Mouse (Mus musculus) heart, embryonic 11.5 days (tissue): ENCODE data around the gene Pigv. TPM values are rescaled to one million over a fixed set of nuclear protein-coding genes. Genes with fewer than 3 reads are reported as not detected.
A peak's percentile ranks its signal among the peaks of the same experiment; 100 is the strongest.

Experiments
- ATAC-seq: fragments of 200-750 bp; cut with Nextera tagmentation; replicated peaks from 2 replicates; pipeline ENCODE4 v1.8.0; 2017; ENCODE audit warnings: moderate library complexity; ENCODE audit not compliant: insufficient number of reproducible peaks, low FRiP score, low TSS enrichment
- H3K27ac ChIP-seq: fragments of 300-500 bp; sonication (generic); 2 replicates; pipeline ENCODE4 v1.5.1; 2014; ENCODE audit warnings: mild to moderate bottlenecking, low read depth, low read length
- H3K27me3 ChIP-seq: fragments of 300-500 bp; sonication (generic); 2 replicates; pipeline ENCODE4 v1.6.1; 2014; ENCODE audit warnings: mild to moderate bottlenecking, low read length, mixed read lengths; ENCODE audit not compliant: control insufficient read depth, insufficient read depth
- H3K36me3 ChIP-seq: fragments of 300-500 bp; sonication (generic); 2 replicates; pipeline ENCODE4 v1.6.1; 2014; ENCODE audit warnings: mild to moderate bottlenecking, low read length, moderate library complexity, mixed read lengths; ENCODE audit not compliant: control insufficient read depth, insufficient read depth
- H3K4me1 ChIP-seq: fragments of 300-500 bp; sonication (generic); 2 replicates; pipeline ENCODE4 v1.6.1; 2014; ENCODE audit warnings: low read length; ENCODE audit not compliant: control insufficient read depth, insufficient read depth
- H3K4me2 ChIP-seq: fragments of 300-500 bp; sonication (generic); 2 replicates; pipeline ENCODE4 v1.6.1; 2014; ENCODE audit warnings: mild to moderate bottlenecking, moderate library complexity
- H3K4me3 ChIP-seq: fragments of 300-500 bp; sonication (generic); 2 replicates; pipeline ENCODE4 v1.5.1; 2014; ENCODE audit warnings: low read depth, low read length
- H3K9ac ChIP-seq: fragments of 300-500 bp; sonication (generic); 2 replicates; pipeline ENCODE4 v1.6.1; 2014; ENCODE audit warnings: mild to moderate bottlenecking, low read depth, low read length, moderate library complexity
- H3K9me3 ChIP-seq: fragments of 300-500 bp; sonication (generic); replicated peaks from 2 replicates; pipeline ENCODE4 v1.6.1; 2016; ENCODE audit warnings: low read length; ENCODE audit not compliant: control insufficient read depth
- WGBS: fragments of 180-500 bp; shearing (Covaris S2); extraction: QIAGEN DNeasy Blood & Tissue Kit; methylation state at CpG from one replicate; pipeline ENCODE4 v1.1.7; 2014; ENCODE audit not compliant: insufficient replicate concordance; 5-methylcytosine and 5-hydroxymethylcytosine counted together
- polyA plus RNA-seq: library from polyadenylated mRNA; unstranded; fragments of >200 nt; fragmentation: Nextera tagmentation; extraction: Ambion mirVana; gene quantifications from 2 replicates; pipeline ENCODE4 v1.2.1, GENCODE M21; 2014

Pigv gene
- polyA plus RNA-seq, 1 experiment from 2014 or later, result 13.9 TPM

DNA sequence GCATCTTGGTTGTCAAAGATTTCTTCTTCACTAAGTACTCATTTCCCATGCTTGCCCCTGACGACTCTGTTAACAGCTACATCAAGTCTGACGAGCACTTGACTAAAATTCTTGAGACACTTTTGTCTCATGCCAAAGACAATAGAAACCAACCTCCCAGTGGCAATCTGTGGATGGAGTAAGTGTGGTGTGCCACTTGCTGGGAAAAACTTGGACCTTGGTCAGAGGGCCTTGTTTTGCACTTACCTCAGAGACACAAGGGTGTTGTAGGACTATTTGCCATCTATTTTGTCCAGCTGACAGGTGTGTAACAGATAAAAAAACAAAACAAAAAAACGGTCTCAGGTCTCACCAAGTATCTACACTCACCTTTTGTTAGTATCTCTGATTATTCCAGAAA lies 3.7 kb upstream of the Pigv start:
- 21% methylated on average over 3 of the region's 3 CpGs for WGBS
- Histone ChIP-seq H3K4me2 (peak overlapping the region; percentile 45), H3K9ac (peak overlapping the region; percentile 43), H3K36me3 (peaks cover 11% of the 10 kb centered on the region), H3K27me3 (no peaks in the 10 kb centered on the region), H3K4me1 (peaks cover 43% of the 10 kb centered on the region), H3K4me3 (no peak overlapping the region), H3K27ac (peak overlapping the region; percentile 81), H3K9me3 (no peaks in the 10 kb centered on the region)
- ATAC-seq, result no peak

DNA sequence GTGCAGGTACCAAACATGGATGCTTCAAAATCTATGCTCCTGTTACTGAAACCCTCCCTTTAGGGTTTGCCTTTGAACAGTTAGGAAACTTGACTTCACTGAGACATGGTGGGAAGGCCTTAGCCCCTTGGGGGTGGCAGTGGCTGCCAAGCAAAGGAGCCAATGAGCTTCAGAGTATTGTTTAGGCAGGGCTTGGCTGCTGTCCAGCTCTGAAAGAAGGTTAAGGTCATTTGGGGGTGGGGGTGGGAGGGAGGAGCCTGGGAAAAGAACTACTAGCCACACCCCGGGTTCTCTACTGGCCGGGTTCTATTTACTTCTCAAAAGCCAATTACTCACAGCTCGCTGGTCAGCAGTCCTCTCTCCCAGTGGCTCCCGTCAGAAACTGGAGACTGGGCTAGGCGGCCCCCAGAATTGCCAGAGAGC lies 3.2 kb upstream of the Pigv start:
- WGBS, result 0% methylated on average over 5 of the region's 5 CpGs
- Histone ChIP-seq H3K36me3 (peaks cover 5% of the 10 kb centered on the region), H3K27me3 (no peaks in the 10 kb centered on the region), H3K9ac (peak overlapping the region; percentile 43), H3K9me3 (no peaks in the 10 kb centered on the region), H3K4me3 (no peak overlapping the region), H3K27ac (peak overlapping the region; percentile 81), H3K4me1 (peaks cover 41% of the 10 kb centered on the region), H3K4me2 (peak overlapping the region; percentile 45)
- 0 out of 2 replicates have a peak, but pooled peaks have one; percentile 15 for ATAC-seq

DNA sequence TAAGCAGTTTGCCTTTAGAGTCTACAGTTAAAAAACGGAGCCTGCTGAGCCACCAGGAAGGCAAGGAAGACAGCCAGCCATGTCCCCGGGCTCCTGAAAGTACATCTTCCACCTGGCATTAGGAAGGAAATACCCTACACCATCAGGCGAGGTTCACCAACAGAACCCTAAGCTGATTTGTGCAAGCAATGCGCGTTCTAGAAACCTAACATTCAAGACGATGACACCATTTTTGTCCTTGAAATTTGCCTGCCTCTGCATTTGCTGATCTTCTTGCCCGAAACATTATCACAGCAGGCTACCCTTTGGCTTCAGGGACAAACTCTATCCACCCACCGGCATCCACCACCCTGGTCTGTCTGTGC lies 1.9 kb upstream of the Pigv start:
- Histone ChIP-seq H3K36me3 (no peaks in the 10 kb centered on the region), H3K4me2 (peak overlapping the region; percentile 74), H3K9ac (peak overlapping the region; percentile 96), H3K4me1 (peaks cover 47% of the 10 kb centered on the region), H3K27ac (peak overlapping the region; percentile 99), H3K4me3 (peak overlapping the region; percentile 14; the same call in 1 of the 2 replicates), H3K9me3 (no peaks in the 10 kb centered on the region), H3K27me3 (no peaks in the 10 kb centered on the region)
- WGBS, result 52% methylated on average over 8 of the region's 8 CpGs
- ATAC-seq, result no peak

DNA sequence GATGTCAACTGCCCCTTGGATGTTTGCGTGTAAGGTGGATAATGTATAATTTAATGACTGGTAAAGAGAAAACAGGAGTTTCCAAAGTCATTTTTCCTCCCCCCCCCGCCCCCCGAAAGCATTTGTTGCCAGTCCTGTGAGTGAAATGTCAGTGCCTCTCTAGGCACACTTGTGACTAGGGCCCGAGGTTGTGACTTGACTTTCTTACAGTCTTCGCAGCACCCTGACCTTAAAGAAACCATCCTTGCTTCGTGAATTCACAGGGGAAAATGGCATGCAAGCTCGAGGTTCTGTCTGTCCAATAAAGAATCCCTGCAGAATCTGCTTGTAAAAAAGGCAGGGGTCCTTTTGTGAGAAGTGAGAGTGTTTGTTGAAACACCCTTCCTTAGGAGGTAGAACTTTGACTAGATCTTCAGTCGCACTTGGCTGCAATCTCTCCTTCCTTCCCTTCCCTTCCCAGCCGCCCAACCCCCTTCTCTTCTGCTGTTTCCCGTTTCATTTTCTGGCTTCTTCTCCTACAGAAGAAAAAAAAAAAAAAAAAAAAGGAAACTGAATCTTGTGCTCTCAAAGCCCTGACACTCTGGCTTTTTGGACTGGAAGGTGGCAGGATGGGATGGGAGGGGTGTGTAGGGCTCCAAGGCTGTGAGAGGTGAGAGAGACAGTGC lies 1.4 kb upstream of the Pigv start:
- Histone ChIP-seq H3K4me2 (peak overlapping the region; percentile 74), H3K27me3 (no peaks in the 10 kb centered on the region), H3K4me3 (peak overlapping the region; percentile 76), H3K9me3 (no peaks in the 10 kb centered on the region), H3K4me1 (peaks cover 47% of the 10 kb centered on the region), H3K9ac (peak overlapping the region; percentile 96), H3K27ac (peak overlapping the region; percentile 99), H3K36me3 (no peaks in the 10 kb centered on the region)
- WGBS, result 20% methylated on average over 10 of the region's 10 CpGs
- no peak for ATAC-seq

GRCm38 (mm10) chr4:133672845-133673647 lies 599 bp upstream of the Pigv start:
- Histone ChIP-seq H3K27ac (peak overlapping the region; percentile 99), H3K9me3 (no peaks in the 10 kb centered on the region), H3K36me3 (0 out of 2 replicates have a peak, but pooled peaks cover 2% of the 10 kb centered on the region), H3K27me3 (no peaks in the 10 kb centered on the region), H3K9ac (peak overlapping the region; percentile 96), H3K4me2 (peak overlapping the region; percentile 74), H3K4me3 (peak overlapping the region; percentile 76), H3K4me1 (peaks cover 47% of the 10 kb centered on the region)
- 2% methylated on average over 24 of the region's 24 CpGs for WGBS
- no peak; the same call in 1 of the 2 replicates for ATAC-seq

DNA sequence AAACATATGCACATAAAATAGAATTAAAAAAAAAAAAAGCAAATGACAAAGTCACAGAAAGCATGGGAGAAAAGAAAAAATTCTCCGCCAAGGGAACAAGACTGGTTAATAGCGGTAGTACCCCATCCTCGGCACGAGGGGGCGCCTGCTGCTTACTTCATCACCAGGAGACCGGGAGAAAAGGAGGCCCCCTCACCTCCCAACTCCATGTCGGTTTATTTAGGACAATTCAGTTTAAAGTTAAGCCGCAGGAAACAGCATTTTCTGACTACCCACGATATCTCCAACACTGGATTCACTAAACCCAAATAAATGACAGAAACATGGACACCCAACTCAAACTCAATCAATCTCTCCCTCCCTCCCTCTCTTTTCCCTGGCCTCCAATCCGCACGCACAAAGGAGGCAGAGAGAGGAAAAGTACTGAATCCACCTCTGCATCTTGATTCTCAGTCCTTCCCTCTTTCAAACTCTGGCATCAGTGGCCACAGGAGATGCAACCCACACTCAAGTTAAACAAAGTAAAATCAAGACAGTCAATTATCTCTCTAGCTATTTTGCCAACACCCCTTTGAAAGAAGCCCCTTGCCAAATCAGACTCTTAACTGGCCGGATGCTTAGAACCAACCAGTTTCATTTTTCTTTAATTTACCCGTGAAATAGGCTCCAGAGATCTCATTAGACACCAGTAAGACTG lies 1.1 kb downstream of the Pigv start:
- Histone ChIP-seq H3K9me3 (no peaks in the 10 kb centered on the region), H3K4me1 (peaks cover 35% of the 10 kb centered on the region), H3K9ac (peak overlapping the region; percentile 96), H3K4me2 (peak overlapping the region; percentile 74), H3K27ac (peak overlapping the region; percentile 99), H3K27me3 (no peaks in the 10 kb centered on the region), H3K36me3 (0 out of 2 replicates have a peak, but pooled peaks cover 2% of the 10 kb centered on the region), H3K4me3 (peak overlapping the region; percentile 76)
- WGBS, result 6% methylated on average over 13 of the region's 13 CpGs
- no peak for ATAC-seq

DNA sequence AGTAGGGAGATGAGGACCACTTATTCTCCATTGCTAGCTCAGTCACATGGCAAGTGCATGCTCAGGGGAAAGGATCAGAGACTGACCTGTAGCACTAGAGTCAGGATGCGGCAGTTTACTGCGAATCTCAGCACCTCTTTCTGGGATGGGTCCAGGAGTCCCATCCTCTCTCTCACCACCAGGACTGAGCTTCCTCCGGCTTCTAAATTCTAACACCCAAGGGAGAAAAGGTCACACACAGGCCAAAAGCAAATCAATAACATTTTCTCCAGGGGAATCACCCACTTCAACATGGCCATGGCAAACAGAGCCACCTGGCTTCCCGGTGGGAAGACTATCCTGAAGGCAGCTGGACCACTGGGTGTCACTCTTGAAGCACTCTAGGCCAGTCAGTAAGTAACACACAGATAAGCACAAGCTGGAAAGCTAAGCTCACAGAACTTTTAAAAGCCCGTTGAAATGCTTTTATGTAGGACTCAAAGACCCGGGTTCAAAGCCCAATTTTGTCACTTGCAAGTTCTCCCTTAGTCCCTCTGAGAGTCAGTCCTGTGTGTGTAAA lies 2.7 kb downstream of the Pigv start:
- H3K4me3 ChIP-seq, result no peak overlapping the region

DNA sequence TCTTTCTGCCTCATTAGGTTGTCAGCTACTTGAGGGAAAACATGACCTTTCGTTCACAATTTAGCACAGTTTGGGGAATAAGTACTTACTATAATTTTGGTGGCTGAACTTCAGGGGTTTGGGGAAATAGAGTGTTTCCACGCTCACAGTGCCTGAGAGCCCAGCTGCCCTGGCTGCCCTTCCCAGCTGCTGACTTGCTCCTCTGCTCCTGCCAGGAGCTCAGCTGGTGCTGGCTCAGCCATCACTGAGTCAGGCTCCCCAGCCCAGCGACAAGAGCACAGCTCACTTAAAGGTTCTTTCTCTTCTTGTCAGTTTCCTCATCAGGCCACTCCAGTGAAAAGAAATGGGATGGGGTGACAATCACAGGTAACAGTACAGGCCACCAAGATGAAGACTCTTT lies 3.9 kb downstream of the Pigv start:
- Histone ChIP-seq H3K4me3 (no peak overlapping the region), H3K9me3 (no peaks in the 10 kb centered on the region), H3K9ac (no peak overlapping the region), H3K4me1 (peaks cover 12% of the 10 kb centered on the region), H3K36me3 (0 out of 2 replicates have a peak, but pooled peaks cover 2% of the 10 kb centered on the region), H3K4me2 (no peak overlapping the region), H3K27ac (no peak overlapping the region), H3K27me3 (no peaks in the 10 kb centered on the region)
- 69% methylated on average over 3 of the region's 3 CpGs for WGBS
- no peak for ATAC-seq

More for the DNA sequence above, 2.7 kb downstream of the Pigv start:
- H3K27me3 ChIP-seq, result no peaks in the 10 kb centered on the region
- H3K36me3 ChIP-seq, result 0 out of 2 replicates have a peak, but pooled peaks cover 2% of the 10 kb centered on the region
- ATAC-seq, result no peak
- H3K9me3 ChIP-seq, result no peaks in the 10 kb centered on the region
- H3K9ac ChIP-seq, result no peak overlapping the region
- no peak overlapping the region for H3K27ac ChIP-seq
- H3K4me2 ChIP-seq, result 0 out of 2 replicates have a peak overlapping the region, but pooled peaks have one; percentile 74
- peaks cover 21% of the 10 kb centered on the region for H3K4me1 ChIP-seq
- 46% methylated on average over 6 of the region's 6 CpGs for WGBS
